Mouse (Mus musculus): ENCODE results near the gene Gm28047.

DNA sequence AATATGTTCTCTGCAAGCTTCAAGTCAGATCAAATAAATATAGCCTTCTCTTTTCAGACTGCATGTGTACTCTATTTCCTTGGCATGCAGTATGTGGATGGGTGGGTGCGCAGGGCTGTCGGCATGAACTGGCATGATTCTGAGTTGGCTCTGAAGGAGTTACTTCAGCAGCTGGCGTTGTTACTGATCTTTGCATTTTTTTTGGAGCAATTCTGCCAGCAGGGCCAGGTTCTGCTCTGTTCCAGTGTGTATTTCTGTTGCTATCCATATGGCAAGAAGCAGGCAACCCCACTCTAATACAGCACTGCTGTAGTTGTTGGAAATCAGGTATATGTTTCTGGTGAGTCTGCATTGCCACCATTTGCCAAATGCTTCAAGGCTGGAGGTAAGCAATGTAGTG, 10.9 kb upstream of the Gm28047 start:
- TF ChIP-seq POLR2A (IDR thresholded peaks at IDR 0.05; ENCODE audit: borderline replicate concordance, control insufficient read depth, low read depth, low read length) (no peak), CTCF (IDR thresholded peaks at IDR 0.05; ENCODE audit: control insufficient read depth, insufficient read depth, low read length) (no peak)
